Mouse (Mus musculus) Muller cell, postnatal 12 days (primary cell): Measurements from ENCODE around the gene Rpl10a.

Experiments used
- DNase-seq: peaks from one replicate; pipeline ENCODE4 v3.0.0-alpha.2; 2015; ENCODE audit errors: inconsistent ontology term

Gene Rpl10a

DNA sequence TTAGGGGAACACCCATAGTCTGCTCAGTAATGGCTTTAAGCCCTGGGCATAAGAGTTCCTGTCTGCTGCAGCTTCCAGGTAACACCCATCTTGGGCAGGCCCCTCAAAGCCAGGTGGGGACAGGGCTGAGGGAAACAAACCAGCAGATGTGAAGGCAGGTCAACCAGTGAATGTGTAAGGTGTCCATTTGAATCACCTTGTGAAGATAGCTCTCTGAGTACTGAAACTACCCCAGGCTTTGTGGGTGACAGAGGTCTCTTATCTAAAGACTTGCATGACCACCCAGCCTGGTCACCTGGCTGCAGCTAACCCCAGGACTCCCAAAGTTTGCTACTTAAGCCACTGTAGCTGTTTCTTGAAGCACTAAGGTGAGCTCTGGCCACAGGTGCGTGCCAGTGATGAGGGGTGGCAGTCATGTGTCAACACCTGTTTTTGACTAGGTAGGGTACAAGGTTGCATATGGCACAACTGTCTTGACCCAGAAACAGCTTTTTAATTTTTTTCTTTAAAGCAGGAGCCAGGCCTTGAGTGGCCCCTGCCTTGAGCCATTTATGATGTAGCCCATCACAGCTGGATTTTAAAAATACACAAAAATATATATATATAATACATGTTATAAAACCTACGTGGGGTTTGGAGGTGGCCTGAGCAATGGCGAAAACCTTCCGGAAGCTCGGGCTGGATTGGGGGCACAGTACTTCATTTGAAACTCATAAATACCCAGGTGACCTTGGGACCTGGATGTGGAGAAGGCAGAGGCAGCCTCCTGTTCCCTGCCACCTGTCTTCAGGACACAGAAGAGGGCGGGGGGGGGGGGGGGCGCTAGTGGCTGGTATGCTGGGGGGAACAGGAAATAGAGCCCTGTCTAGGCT, 3.2 kb downstream of the Rpl10a start:
- no peak for DNase-seq

DNA sequence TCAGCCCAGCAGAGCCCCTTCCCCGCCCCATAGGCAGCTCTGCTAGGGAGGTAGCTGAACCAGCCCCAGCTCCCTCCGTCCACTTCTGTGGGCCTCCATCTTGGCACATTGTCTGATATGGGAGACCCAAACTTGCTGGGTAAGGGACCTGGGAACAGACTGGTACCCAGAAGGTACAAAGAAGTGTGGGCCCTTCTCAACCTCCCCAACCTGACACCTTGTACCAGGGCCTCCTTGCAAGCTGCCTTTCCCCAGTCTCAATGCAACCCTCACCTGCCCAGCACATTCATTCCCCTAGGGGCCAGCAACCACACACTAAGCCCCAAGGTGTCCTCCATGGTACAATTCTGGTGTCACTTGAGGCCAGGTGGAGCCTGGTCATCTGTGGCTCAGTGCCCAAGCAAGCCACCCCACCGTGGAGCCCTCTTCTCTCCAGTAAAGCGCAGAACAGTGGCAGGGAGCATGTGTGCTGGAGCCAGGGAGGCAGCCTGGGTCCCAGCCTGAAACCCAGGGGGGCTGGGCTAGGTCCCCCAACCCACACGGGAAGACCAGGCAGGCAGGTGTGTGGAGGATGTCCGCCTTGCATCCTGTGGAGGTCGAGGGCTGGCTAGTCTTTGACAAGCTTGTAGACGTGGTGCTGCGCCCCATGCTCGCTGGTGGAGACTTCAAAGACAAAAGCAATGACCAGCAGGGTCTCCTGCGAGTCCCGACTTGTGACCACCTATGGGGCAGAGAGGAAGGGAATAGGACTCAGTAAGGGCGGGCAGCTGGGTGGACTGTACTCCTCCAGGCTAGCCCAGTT, 4.0 kb downstream of the Rpl10a start:
- no peak for DNase-seq

DNA sequence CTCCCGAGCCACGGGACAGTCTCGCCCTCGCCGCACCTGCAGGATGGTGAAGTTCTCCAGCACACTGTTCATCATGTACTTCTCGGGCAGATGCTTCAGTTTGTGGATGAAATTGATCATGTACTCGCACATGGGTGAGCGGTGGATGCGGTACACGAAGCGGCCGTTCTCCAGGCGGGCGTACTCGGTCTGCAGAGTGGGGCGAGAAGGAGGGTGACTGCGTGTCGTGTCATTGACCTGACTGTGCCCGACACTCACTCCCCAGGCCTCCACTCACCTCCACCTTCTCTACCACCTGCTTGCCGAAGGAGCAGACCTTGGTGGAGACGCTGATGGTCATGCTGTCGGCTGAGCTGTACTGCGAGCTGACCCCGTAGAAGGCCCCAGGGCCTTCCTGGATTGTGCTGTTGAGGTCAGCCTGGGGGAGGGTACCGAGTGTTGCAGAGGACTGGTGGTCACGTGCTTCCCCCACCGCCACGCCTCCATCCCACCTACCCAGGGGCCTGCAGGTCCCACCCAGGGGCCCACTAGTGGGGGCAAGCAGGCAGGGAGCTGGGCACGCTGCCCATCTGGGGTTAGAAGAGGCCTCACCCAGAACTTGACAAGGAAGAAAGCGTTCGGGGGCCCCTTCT, 4.8 kb downstream of the Rpl10a start:
- no peak for DNase-seq

DNA sequence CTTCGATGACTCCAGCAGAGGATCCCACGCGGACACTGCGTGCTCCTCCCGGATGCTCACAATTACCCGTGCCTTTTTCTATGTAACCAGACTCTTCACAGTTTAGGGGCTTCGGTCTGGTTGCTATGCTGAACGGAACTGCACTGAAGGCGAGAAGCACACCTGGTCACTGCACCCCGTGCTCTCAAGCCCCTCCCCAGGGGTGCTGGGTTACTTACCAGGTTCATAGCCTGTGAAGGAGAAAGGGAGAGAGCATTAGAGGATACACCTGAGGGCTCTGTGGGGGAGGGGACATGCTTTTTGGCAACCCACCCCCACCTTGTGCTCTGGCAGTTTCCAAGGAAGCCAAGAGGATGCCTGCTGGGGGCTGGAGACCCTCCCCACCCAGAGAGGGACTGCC, 7.0 kb downstream of the Rpl10a start:
- no peak for DNase-seq

DNA sequence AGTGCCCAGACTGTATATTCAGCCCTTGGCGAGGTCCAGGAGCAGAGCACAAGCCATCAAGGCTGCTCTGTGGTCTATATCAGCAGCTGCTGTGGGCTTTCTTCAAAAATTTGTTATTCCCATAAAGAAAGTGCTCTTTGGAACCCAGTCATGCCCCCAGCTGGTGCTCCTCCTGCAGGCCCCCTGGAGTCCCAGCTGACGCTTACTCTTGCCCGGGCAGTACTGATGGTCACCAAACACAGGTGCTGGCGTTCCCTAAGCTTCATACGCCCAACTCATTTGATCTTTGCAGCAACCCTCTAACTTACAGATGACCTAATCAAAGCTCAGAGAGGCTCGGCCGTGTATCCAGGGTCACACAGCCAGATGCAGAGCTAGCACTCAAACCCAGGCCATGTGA, 9.3 kb downstream of the Rpl10a start:
- no peak for DNase-seq

DNA sequence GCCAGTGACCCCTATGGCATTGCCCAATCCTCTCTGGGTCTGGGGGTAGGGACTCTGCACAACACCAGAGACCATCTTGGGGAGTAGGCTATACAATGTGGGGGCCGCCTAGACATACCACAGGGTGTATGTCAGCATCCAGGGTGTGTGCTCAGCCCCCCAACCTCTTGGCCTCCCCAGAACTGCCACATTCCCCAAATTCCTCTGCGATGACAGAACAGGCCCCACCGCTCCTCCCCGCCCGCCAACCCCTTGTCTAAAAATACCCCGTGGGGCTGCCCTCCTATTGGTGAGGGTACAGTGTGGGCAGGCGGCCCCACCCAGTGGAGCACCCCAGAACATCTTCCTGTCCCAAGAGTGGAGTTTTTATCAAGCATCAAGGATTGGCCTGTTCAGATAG, 12.3 kb downstream of the Rpl10a start:
- peak; percentile 91 for DNase-seq

DNA sequence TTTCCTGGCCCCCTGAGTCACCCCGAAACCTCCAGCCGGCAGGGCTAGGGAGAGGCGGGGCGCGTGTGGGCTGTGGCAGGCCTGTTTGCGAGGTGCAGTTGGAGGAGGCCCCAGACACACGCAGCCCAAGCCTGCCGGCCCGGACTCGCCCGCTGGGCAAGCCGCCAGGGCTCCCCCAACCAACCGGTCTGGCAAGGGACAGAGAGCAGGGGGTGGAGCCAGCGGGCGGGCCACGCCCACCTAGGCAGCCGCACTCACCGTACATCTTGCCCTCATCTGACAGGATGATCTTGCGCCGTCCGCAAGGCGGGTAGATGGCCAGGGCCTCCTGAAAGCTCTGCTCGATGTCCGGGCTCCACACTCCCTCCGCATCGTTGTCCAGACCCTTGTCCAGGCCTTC, 12.8 kb downstream of the Rpl10a start:
- peak; percentile 98 for DNase-seq

DNA sequence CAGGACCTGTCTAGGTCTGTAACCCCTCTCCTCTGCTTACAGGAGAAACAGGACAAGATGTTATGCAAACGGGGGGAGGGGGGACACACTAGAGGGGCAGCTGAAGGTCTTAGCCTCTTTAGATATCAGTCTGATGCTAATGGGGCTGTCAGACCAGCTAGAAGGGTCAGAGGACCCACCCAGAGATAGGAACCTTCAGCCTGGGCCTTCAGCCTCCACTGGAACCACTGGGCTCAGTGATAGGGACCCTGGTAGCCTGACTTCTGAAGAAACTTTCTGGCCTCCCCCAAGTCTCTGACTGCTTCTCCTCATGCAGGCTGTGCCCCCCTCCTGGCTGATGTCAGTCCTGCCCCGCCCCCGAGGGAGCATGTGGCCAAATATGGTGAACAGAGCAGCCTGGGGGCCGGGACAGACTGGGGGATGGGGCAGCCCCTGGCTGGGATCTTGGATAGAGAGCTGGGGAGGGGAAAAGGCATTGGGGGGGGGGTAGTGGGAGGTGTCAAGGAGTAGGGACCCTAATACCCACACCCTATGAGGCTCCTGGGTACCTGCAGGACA, 15.9 kb downstream of the Rpl10a start:
- DNase-seq: no peak

DNA sequence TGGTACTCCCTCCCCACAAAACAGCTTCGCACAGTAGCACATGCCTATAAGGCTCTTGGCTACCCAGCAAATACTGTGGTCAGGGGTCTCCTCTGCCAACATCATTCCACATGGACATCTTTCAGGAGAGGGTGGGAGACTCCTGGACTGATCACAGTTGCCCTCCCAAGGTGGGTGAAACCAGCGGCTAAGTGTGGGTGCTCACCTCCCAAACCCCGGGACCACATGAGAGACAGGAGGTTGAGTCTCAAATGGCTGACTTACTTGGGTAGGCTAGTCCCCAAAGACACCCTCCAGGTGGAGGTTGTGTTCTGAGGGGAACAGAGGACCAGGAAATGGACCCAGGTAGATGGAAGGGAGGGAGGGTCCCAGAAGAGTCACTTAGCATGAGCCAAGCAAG, 16.4 kb downstream of the Rpl10a start:
- no peak for DNase-seq

DNA sequence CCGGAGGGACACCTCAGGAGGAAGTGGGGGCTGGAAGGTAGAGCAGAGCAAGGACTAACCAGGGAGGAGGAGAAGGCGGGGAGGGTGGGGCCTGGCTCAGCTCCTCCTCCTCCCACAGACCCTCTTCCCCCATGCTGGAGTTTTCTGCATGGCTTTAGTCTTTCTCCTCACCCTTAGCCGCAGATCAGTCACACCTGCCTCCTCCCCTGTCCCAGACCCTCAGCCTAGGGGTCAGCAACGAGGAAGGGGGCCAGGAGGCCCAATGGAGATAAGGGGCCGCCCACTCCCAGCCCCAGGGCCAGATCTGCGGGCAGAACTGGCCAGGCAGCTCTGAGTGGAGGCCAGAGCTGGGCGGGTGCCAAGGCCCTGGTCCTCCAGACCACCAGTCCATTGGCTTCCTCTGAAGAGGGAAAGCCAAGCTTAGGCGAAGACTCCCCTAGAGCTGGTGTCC, 17.0 kb downstream of the Rpl10a start:
- no peak for DNase-seq

DNA sequence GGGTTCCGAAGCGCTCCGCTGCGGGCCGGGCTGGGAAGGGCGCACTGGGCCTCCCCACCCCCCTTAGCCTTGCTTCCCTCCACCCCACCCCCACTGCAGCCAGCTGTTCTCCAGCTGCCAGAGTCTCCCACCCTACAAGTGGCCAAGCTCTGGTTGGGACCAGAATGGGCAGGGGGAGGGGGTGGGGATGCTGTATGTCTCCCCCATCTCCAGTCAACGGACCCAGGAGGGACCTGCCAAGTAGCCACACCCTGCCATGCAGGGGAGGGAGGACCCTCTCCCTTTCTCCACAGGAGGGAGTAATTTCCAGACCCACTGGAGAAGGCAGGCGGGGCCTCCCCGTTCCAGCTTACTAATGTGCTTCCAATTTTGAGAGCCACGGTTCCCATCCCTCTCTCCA, 17.6 kb downstream of the Rpl10a start:
- no peak for DNase-seq

DNA sequence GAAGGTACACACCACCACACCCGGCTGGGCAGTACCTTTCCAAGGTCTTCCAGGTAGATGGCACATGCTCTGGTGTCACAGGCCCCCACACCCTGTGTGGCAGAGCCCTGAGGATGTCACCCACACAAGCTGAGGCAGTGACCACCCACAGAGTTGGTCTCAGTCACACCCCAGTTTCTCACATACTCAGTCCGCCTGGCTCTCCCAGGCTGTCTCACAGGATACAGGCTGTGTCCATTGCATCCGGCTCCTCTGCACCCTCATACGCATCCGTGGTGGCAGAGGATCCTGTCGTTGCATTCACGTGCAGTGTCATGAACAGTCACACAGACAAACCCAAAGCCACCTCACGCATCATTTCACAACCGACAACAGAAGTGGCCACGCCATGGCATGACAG, 19.1 kb downstream of the Rpl10a start:
- DNase-seq: no peak

DNA sequence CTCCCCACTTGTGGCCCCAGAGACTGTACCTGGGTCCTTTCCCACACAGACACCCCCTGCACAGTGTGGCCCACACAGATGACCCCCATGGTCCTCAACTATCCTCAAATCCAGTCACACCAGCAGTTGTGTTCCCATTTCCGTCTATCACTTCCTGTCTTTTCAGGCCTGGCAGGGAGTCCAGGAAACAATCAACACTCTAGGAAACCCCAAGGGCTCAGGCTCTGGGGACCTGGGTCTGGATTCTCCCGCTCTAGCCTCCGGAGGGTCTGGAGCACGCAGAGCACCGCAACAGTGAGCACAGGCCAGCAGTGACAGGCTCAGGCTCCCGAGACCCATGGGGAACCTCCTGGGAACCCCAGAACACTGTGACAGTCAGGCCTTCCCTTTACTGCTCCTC, 19.9 kb downstream of the Rpl10a start:
- DNase-seq: no peak

DNA sequence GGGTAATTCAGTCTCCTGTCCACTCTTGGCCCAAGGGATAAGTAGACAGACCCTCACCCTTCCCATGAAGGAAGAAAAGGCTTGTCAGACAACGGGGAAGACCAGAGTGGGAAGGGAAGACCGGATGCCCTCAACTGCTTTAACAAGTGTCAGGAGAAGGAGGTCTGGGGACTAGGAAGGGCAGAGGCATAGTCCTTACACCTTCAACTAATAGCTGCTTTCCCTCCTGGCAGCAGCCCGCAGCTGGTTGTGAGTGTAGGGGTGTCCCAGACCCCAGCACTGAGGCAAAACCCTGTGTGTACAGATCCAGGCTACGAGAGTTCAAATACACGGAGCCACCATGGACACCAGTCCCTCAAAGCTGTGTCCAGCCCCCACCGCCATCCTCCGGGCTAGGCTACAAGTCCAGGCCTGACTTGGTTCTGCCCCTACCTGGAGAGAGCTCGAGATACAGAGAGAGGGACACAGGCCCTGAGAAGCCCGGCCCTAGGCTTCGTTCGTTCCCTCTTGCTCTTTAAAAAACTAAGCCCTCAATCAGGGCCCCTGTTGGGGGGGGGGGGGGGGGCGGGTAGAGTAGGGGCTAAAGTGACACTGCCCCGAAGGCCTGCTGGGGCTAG, 21.1 kb downstream of the Rpl10a start:
- peak; percentile 37 for DNase-seq

DNA sequence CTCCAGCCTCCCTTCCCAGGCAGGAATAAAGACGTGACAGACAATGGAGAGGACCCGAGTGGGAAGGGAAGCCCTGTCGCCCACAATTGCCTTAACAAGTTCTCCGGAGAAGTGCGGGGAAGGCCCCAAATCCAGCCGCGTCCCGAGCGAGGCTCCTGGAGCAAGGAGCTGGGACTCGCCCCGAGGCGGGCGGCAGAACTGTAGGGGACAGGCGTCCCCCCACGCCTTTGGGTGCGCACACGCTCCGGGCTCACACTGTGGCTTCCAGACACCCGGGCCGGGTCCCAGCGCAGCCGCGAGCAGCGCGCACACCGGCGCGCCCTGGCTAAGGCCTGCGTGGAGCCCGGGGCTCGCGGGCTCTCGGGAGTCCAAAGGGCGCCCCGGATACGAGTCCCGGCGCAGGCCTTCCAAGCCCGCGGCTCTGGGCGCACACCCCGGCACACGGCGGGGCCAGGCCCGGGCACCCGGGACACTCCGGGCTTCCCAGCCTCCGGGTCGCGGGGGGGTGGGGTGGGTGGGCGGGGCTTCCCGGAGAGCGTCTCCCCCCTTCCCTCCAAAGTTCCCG, 21.7 kb downstream of the Rpl10a start:
- no peak for DNase-seq

DNA sequence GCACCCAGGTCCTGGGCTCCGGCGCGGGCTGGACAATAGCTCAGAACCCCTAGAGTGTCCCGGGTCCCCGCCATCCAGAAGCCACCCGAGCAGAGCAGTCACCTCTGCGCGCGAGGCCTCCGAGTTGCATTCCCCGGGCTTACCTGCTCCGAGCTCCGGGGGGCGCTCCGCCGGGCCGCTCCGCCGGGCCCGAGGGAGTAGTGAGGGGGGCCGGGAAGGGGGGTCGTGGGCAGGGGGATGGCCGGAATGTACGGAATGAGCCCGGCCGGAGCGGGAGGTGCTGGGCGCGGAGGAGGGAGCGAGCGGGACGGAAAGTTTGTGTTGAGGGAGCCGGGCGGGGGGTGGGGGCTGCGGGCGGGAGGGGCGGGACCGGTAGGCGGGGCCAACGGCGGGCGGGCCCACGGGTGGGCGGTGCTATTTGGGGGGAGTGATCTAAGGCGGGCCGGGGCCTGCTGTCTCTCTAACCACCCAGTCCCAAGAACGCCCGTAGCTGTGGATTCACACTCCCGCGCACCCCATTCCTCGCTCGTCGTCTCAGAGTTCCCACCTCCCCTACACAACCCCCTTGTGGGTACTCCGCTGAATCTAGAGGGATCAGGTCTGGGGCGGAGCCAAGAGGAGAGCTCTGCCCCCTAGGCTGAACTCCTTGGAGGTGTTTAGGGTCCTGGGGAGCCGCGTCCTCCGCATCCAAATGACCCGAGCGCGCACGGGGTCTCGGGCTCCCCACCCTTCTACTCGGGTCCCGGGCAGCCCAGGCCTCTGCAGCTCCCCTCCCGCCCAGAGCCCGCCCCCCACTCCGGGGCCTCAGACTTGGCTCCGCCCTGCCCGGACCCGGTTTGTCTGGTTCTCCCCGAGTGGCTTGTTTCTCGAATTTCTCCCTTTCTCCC, 22.4 kb downstream of the Rpl10a start, which contains the start of gene Tead3:
TSS of gene Tead3 (minus strand) at position 352 of the 887 bp plus-strand sequence.
- peak; percentile 87 for DNase-seq

DNA sequence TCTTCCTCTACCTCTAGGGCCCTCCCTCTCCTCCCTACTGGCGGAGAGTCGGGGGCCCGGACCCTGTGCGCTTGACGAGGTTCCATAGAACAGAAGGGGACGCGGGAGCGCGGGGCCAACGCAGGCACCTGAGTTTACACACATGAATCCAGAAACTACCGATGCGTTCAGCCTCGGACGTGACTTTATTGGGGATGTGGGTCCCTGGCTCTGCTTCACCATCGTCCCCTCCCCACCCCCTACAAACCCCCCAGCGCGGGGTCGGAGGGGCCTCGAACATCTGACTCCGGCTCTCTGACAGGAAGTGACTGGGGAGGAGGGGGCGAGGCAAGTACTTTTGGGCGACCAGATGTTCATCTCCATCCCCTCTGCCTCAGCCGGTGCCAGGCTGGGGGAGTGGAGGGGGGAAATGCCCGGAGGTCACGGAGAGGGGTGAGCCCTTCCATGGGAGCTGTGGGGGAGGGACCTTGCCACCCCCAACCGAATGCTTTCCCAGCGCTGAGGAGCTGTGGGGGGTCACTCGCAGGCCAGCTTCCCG, 23.2 kb downstream of the Rpl10a start:
- DNase-seq: no peak

DNA sequence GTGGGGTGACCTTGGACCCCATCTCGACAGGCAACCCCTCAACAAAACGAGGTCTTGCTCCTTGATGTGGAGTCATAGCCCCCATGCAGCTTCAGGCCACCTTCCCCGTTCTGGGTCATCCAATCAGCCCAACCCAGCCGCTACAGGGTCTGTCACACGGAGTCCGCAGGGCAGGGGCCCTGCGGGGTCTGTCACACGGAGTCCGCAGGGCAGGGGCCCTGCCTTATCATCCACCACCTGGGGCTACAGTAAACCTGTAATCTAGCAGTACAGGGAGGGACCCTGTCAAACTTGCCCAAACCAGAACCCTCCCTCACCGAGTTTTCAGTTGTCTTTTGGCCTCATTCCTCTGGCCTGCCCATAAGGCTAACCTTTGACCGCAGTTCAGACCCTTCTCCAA, 23.7 kb downstream of the Rpl10a start:
- no peak for DNase-seq

DNA sequence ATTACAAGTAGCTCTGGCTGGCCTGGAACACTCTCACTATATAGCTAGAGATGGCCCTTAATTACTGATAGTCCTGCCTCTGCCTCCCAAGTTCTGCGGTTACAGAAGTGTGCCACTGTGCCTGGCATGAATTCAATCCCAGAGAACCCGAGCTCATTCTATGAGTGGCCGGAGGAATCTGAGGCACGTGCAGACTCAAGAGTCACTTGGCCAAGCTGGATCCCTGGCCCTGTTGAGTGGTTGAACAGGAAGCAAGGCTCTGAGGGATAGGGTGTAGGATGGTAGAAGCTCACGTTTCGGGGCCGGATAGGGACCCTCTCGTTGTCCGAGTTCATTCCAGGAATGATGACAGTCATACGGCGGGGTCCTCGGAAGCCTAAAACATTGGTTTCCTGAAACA, 27.6 kb downstream of the Rpl10a start:
- DNase-seq: no peak
